Mouse (Mus musculus): ENCODE results near the gene Kmt2e. TPM values are rescaled to one million over a fixed set of nuclear protein-coding genes. Genes with fewer than 3 reads are reported as not detected.

Kmt2e gene
- polyA plus RNA-seq, 1 experiment from 2014 or later: 122 TPM

GRCm38 (mm10) chr5:23419616-23420170, 14.5 kb upstream of the Kmt2e start:
- Histone ChIP-seq H3K4me3 (ENCODE audit: low read depth, low read length) (no peak overlapping the region), H3K4me2 (replicated peaks; ENCODE audit: low read depth, low read length) (peak overlapping the region; percentile 74; the same call in 1 of the 2 replicates), H3K27ac (ENCODE audit: low read depth, low read length) (no peak overlapping the region), H3K36me3 (ENCODE audit: control insufficient read depth, insufficient read depth, low read length) (0 out of 2 replicates have a peak, but pooled peaks cover 2% of the 10 kb centered on the region), H3K4me1 (replicated peaks; ENCODE audit: control insufficient read depth, insufficient read depth, low read length) (peaks cover 5% of the 10 kb centered on the region), H3K9me3 (ENCODE audit: control insufficient read depth, low read length) (no peaks in the 10 kb centered on the region), H3K27me3 (ENCODE audit: control insufficient read depth, insufficient read depth, low read length) (no peaks in the 10 kb centered on the region), H3K9ac (ENCODE audit: low read depth, low read length) (no peak overlapping the region)
- 41% methylated on average over 7 of the region's 7 CpGs for WGBS
- no peak for DNase-seq (ENCODE audit: low spot score)
- ATAC-seq (ENCODE audit: low FRiP score): no peak

GRCm38 (mm10) chr5:23420410-23420809, 13.8 kb upstream of the Kmt2e start:
- Histone ChIP-seq H3K9ac (ENCODE audit: low read depth, low read length) (no peak overlapping the region), H3K36me3 (ENCODE audit: control insufficient read depth, insufficient read depth, low read length) (0 out of 2 replicates have a peak, but pooled peaks cover 2% of the 10 kb centered on the region), H3K27ac (ENCODE audit: low read depth, low read length) (no peak overlapping the region), H3K4me1 (replicated peaks; ENCODE audit: control insufficient read depth, insufficient read depth, low read length) (no peaks in the 10 kb centered on the region; the same call in 1 of the 2 replicates), H3K4me2 (replicated peaks; ENCODE audit: low read depth, low read length) (no peak overlapping the region), H3K4me3 (ENCODE audit: low read depth, low read length) (no peak overlapping the region), H3K27me3 (ENCODE audit: control insufficient read depth, insufficient read depth, low read length) (no peaks in the 10 kb centered on the region), H3K9me3 (ENCODE audit: control insufficient read depth, low read length) (no peaks in the 10 kb centered on the region)
- no peak for ATAC-seq (ENCODE audit: low FRiP score)
- DNase-seq (ENCODE audit: low spot score): no peak
- 41% methylated on average over 1 of the region's 1 CpGs for WGBS

- H3K9ac ChIP-seq (ENCODE audit: low read depth, low read length): no peak overlapping the region
- no peak overlapping the region for H3K27ac ChIP-seq (ENCODE audit: low read depth, low read length)
- DNase-seq (ENCODE audit: low spot score) (no peak), ATAC-seq (ENCODE audit: low FRiP score) (no peak)
- H3K4me1 ChIP-seq (replicated peaks; ENCODE audit: control insufficient read depth, insufficient read depth, low read length): no peaks in the 10 kb centered on the region; the same call in 1 of the 2 replicates
- WGBS: 94% methylated on average over 2 of the region's 2 CpGs
- 0 out of 2 replicates have a peak, but pooled peaks cover 2% of the 10 kb centered on the region for H3K36me3 ChIP-seq (ENCODE audit: control insufficient read depth, insufficient read depth, low read length)
- no peaks in the 10 kb centered on the region for H3K9me3 ChIP-seq (ENCODE audit: control insufficient read depth, low read length)
- H3K4me3 ChIP-seq (ENCODE audit: low read depth, low read length): no peak overlapping the region
- no peak overlapping the region for H3K4me2 ChIP-seq (replicated peaks; ENCODE audit: low read depth, low read length)
- no peaks in the 10 kb centered on the region for H3K27me3 ChIP-seq (ENCODE audit: control insufficient read depth, insufficient read depth, low read length)
Observed at GRCm38 (mm10) chr5:23421440-23421839, 12.8 kb upstream of the Kmt2e start.

GRCm38 (mm10) chr5:23423036-23423435, 11.2 kb upstream of the Kmt2e start:
- Histone ChIP-seq H3K4me2 (replicated peaks; ENCODE audit: low read depth, low read length) (no peak overlapping the region), H3K4me3 (ENCODE audit: low read depth, low read length) (no peak overlapping the region), H3K27ac (ENCODE audit: low read depth, low read length) (no peak overlapping the region), H3K9me3 (ENCODE audit: control insufficient read depth, low read length) (no peaks in the 10 kb centered on the region), H3K9ac (ENCODE audit: low read depth, low read length) (no peak overlapping the region), H3K27me3 (ENCODE audit: control insufficient read depth, insufficient read depth, low read length) (no peaks in the 10 kb centered on the region), H3K36me3 (ENCODE audit: control insufficient read depth, insufficient read depth, low read length) (0 out of 2 replicates have a peak, but pooled peaks cover 2% of the 10 kb centered on the region), H3K4me1 (replicated peaks; ENCODE audit: control insufficient read depth, insufficient read depth, low read length) (no peaks in the 10 kb centered on the region)
- ATAC-seq (ENCODE audit: low FRiP score) (no peak), DNase-seq (ENCODE audit: low spot score) (no peak)
- WGBS: 96% methylated on average over 3 of the region's 3 CpGs

GRCm38 (mm10) chr5:23427501-23427900, 6.7 kb upstream of the Kmt2e start:
- Histone ChIP-seq H3K9me3 (ENCODE audit: control insufficient read depth, low read length) (no peaks in the 10 kb centered on the region), H3K4me3 (ENCODE audit: low read depth, low read length) (no peak overlapping the region), H3K36me3 (ENCODE audit: control insufficient read depth, insufficient read depth, low read length) (0 out of 2 replicates have a peak, but pooled peaks cover 2% of the 10 kb centered on the region), H3K27ac (ENCODE audit: low read depth, low read length) (no peak overlapping the region), H3K9ac (ENCODE audit: low read depth, low read length) (no peak overlapping the region), H3K4me1 (replicated peaks; ENCODE audit: control insufficient read depth, insufficient read depth, low read length) (peaks cover 3% of the 10 kb centered on the region), H3K27me3 (ENCODE audit: control insufficient read depth, insufficient read depth, low read length) (no peaks in the 10 kb centered on the region), H3K4me2 (replicated peaks; ENCODE audit: low read depth, low read length) (no peak overlapping the region)
- ATAC-seq (ENCODE audit: low FRiP score): no peak
- 72% methylated on average over 1 of the region's 1 CpGs for WGBS
- no peak for DNase-seq (ENCODE audit: low spot score)

- Histone ChIP-seq H3K4me3 (ENCODE audit: low read depth, low read length) (peak overlapping the region; percentile 99), H3K4me2 (replicated peaks; ENCODE audit: low read depth, low read length) (peak overlapping the region; percentile 66), H3K27me3 (ENCODE audit: control insufficient read depth, insufficient read depth, low read length) (no peaks in the 10 kb centered on the region), H3K9me3 (ENCODE audit: control insufficient read depth, low read length) (no peaks in the 10 kb centered on the region), H3K27ac (ENCODE audit: low read depth, low read length) (no peak overlapping the region), H3K36me3 (ENCODE audit: control insufficient read depth, insufficient read depth, low read length) (no peaks in the 10 kb centered on the region), H3K9ac (ENCODE audit: low read depth, low read length) (peak overlapping the region; percentile 4; the same call in 1 of the 2 replicates), H3K4me1 (replicated peaks; ENCODE audit: control insufficient read depth, insufficient read depth, low read length) (peaks cover 3% of the 10 kb centered on the region)
- ATAC-seq (ENCODE audit: low FRiP score): no peak
- 38% methylated on average over 10 of the region's 10 CpGs for WGBS
- DNase-seq (ENCODE audit: low spot score): peak; percentile 55
Observed at GRCm38 (mm10) chr5:23431070-23431864, 3.0 kb upstream of the Kmt2e start.

- ATAC-seq (ENCODE audit: low FRiP score) (no peak), DNase-seq (ENCODE audit: low spot score) (peak; percentile 33)
- Histone ChIP-seq H3K4me2 (replicated peaks; ENCODE audit: low read depth, low read length) (peak overlapping the region; percentile 66), H3K27me3 (ENCODE audit: control insufficient read depth, insufficient read depth, low read length) (no peaks in the 10 kb centered on the region), H3K9ac (ENCODE audit: low read depth, low read length) (peak overlapping the region; percentile 99), H3K36me3 (ENCODE audit: control insufficient read depth, insufficient read depth, low read length) (no peaks in the 10 kb centered on the region), H3K27ac (ENCODE audit: low read depth, low read length) (peak overlapping the region; percentile 100), H3K4me1 (replicated peaks; ENCODE audit: control insufficient read depth, insufficient read depth, low read length) (peaks cover 3% of the 10 kb centered on the region), H3K9me3 (ENCODE audit: control insufficient read depth, low read length) (no peaks in the 10 kb centered on the region), H3K4me3 (ENCODE audit: low read depth, low read length) (peak overlapping the region; percentile 99)
- WGBS: 5% methylated on average over 10 of the region's 10 CpGs
Observed at GRCm38 (mm10) chr5:23431948-23432707, 2.1 kb upstream of the Kmt2e start.

GRCm38 (mm10) chr5:23432708-23433645, 1.3 kb upstream of the Kmt2e start:
- DNase-seq (ENCODE audit: low spot score) (peak; percentile 93), ATAC-seq (ENCODE audit: low FRiP score) (peak; percentile 94)
- Histone ChIP-seq H3K27me3 (ENCODE audit: control insufficient read depth, insufficient read depth, low read length) (no peaks in the 10 kb centered on the region), H3K4me2 (replicated peaks; ENCODE audit: low read depth, low read length) (peak overlapping the region; percentile 66), H3K9me3 (ENCODE audit: control insufficient read depth, low read length) (no peaks in the 10 kb centered on the region), H3K4me1 (replicated peaks; ENCODE audit: control insufficient read depth, insufficient read depth, low read length) (peaks cover 3% of the 10 kb centered on the region), H3K4me3 (ENCODE audit: low read depth, low read length) (peak overlapping the region; percentile 99), H3K36me3 (ENCODE audit: control insufficient read depth, insufficient read depth, low read length) (no peaks in the 10 kb centered on the region), H3K9ac (ENCODE audit: low read depth, low read length) (peak overlapping the region; percentile 99), H3K27ac (ENCODE audit: low read depth, low read length) (peak overlapping the region; percentile 100)
- WGBS: under 1% methylated on average over 53 of the region's 61 CpGs

Data from hindbrain, embryonic 11.5 days (tissue).